Mouse (Mus musculus) natural killer cell, adult 2 months (primary cell): Measurements from ENCODE around the gene Capns1.
"Not testable (repeated sequence)": the region's sequence is repeated elsewhere in the genome, so short reads cannot be mapped to it uniquely, and the experiment has no call there.

Experiments
- DNase-seq, 2 experiments: peaks; one replicate each; pipeline ENCODE4 v3.0.0; 2022; ENCODE audit warnings: low spot score in 2 of 2

The Capns1 gene

GRCm38 (mm10) chr7:30202895-30203690, 4.5 kb upstream of the Capns1 start:
- no peak for DNase-seq

GRCm38 (mm10) chr7:30200661-30201060, 2.0 kb upstream of the Capns1 start:
- DNase-seq, result not testable (repeated sequence)

- DNase-seq, result no peak
These were observed 1.6 kb upstream of the Capns1 start for GRCm38 (mm10) chr7:30200200-30200599.

- no peak for DNase-seq
These were observed 1.0 kb upstream of the Capns1 start for GRCm38 (mm10) chr7:30199498-30200139.

- no peak for DNase-seq
These were observed 950 bp downstream of the Capns1 start for GRCm38 (mm10) chr7:30197592-30198129.

- DNase-seq, result no peak
These were observed 2.4 kb downstream of the Capns1 start for GRCm38 (mm10) chr7:30196171-30196570.

GRCm38 (mm10) chr7:30195461-30195860, 3.1 kb downstream of the Capns1 start:
- DNase-seq, result no peak

GRCm38 (mm10) chr7:30194884-30195283, 3.7 kb downstream of the Capns1 start:
- DNase-seq, result peak; percentile 94 to 95

GRCm38 (mm10) chr7:30194101-30194831, 4.3 kb downstream of the Capns1 start:
- DNase-seq, result peak in 1 of 2 experiments; percentile 13

GRCm38 (mm10) chr7:30193581-30194100, 5.0 kb downstream of the Capns1 start:
- DNase-seq, result peak; percentile 70 to 77

- DNase-seq, result no peak
These were observed 5.6 kb downstream of the Capns1 start for GRCm38 (mm10) chr7:30193013-30193412.

- no peak for DNase-seq
These were observed 6.5 kb downstream of the Capns1 start for GRCm38 (mm10) chr7:30192088-30192487.

GRCm38 (mm10) chr7:30189116-30189491, 9.5 kb downstream of the Capns1 start:
- DNase-seq, result no peak

- no peak for DNase-seq
These were observed 10.1 kb downstream of the Capns1 start for GRCm38 (mm10) chr7:30188344-30189115.

- no peak for DNase-seq
These were observed 13.8 kb downstream of the Capns1 start for GRCm38 (mm10) chr7:30184641-30185348.

GRCm38 (mm10) chr7:30183879-30184289, 14.7 kb downstream of the Capns1 start, which contains the start of gene Cox7a1:
Gene Cox7a1 (plus strand): TSS chr7:30184144.
- peak; percentile 84 for DNase-seq

GRCm38 (mm10) chr7:30183189-30183588, 15.4 kb downstream of the Capns1 start:
- DNase-seq, result not testable (repeated sequence)

- DNase-seq, result not testable (repeated sequence)
These were observed 16.7 kb downstream of the Capns1 start for GRCm38 (mm10) chr7:30181929-30182328.

GRCm38 (mm10) chr7:30181308-30181707, 17.3 kb downstream of the Capns1 start:
- peak; percentile 62 to 78 for DNase-seq

- no peak for DNase-seq
These were observed 20.4 kb downstream of the Capns1 start for GRCm38 (mm10) chr7:30178256-30178655.
